Mouse (Mus musculus) midbrain, embryonic 14.5 days (tissue): ENCODE measurements at regions not wholly inside any gene's neighbourhood (a gene's known extent, or its start where the extent isn't known, plus 50 kb on each side); places are given as distances from the start of the nearest gene placed in this dataset.
A peak's percentile ranks its signal among the peaks of the same experiment; 100 is the strongest.
"Not testable (repeated sequence)": the region's sequence is repeated elsewhere in the genome, so short reads cannot be mapped to it uniquely, and the experiment has no call there.

Experiments
- ATAC-seq: fragments of 200-750 bp; cut with Nextera tagmentation; 2 replicates; pipeline ENCODE4 v1.8.0; 2017; ENCODE audit warnings: moderate number of reproducible peaks, moderate library complexity; ENCODE audit not compliant: low FRiP score, low TSS enrichment
- DNase-seq: peaks from one replicate; pipeline ENCODE4 v3.0.0-alpha.2; 2015
- H3K27ac ChIP-seq: fragments of 300-500 bp; sonication (generic); replicated peaks from 2 replicates; pipeline ENCODE4 v1.5.1; 2014; ENCODE audit warnings: mild to moderate bottlenecking, low read depth, low read length, moderate library complexity
- H3K27me3 ChIP-seq: fragments of 300-500 bp; sonication (generic); 2 replicates; pipeline ENCODE4 v1.6.1; 2014; ENCODE audit warnings: low read length, control low read depth, mixed read lengths; ENCODE audit not compliant: control insufficient read depth, insufficient read depth
- H3K36me3 ChIP-seq: fragments of 300-500 bp; sonication (generic); 2 replicates; pipeline ENCODE4 v1.6.1; 2014; ENCODE audit warnings: low read length, control low read depth; ENCODE audit not compliant: control insufficient read depth, insufficient read depth
- H3K4me1 ChIP-seq: fragments of 300-500 bp; sonication (generic); 2 replicates; pipeline ENCODE4 v1.6.1; 2014; ENCODE audit warnings: mild to moderate bottlenecking, antibody characterized with exemption, low read length, control low read depth; ENCODE audit not compliant: control insufficient read depth, insufficient read depth
- H3K4me2 ChIP-seq: fragments of 300-500 bp; sonication (generic); 2 replicates; pipeline ENCODE4 v1.6.1; 2014; ENCODE audit warnings: mild to moderate bottlenecking, low read length, moderate library complexity
- H3K4me3 ChIP-seq: fragments of 300-500 bp; sonication (generic); replicated peaks from 2 replicates; pipeline ENCODE4 v1.5.1; 2014; ENCODE audit warnings: low read depth, low read length
- H3K9ac ChIP-seq: fragments of 300-500 bp; sonication (generic); replicated peaks from 2 replicates; pipeline ENCODE4 v1.6.1; 2014; ENCODE audit warnings: mild to moderate bottlenecking, low read length, moderate library complexity
- H3K9me3 ChIP-seq: fragments of 300-500 bp; sonication (generic); 2 replicates; pipeline ENCODE4 v1.6.1; 2016; ENCODE audit warnings: low read length, control low read depth, mixed read lengths; ENCODE audit not compliant: control insufficient read depth
- WGBS: fragments of 180-500 bp; shearing (Covaris S2); extraction: QIAGEN DNeasy Blood & Tissue Kit; methylation state at CpG from one replicate; pipeline ENCODE4 v1.1.7; 2014; 5-methylcytosine and 5-hydroxymethylcytosine counted together

- H3K27ac ChIP-seq, H3K9me3 ChIP-seq, H3K4me2 ChIP-seq, DNase-seq, H3K27me3 ChIP-seq, H3K9ac ChIP-seq, H3K36me3 ChIP-seq, H3K4me1 ChIP-seq, ATAC-seq, H3K4me3 ChIP-seq: not testable (repeated sequence)
- 96% methylated on average over 7 of the region's 8 CpGs for WGBS
Measured at GRCm38 (mm10) chr9:85983516-85983915, 141.3 kb downstream of the Tpbg start.

DNA sequence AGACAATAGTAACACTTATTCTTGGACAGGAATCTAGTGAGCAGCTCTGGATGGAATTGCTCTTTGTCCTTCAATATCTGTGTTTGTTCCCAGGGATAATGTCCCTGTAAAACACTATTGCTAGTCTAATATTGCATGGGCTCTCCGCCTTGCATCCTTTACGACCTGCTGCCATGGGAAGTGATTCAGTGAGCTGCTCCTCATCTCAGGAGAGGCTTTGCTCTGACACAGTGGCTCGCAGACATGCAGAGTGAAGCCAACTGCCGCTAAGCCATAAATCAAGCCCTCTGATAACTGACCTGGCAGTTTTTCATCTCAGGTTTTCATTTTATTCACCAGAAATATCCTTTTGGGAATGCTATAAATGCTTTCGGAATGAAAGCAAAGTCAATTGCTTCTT lies 143.5 kb downstream of the Tpbg start:
- Histone ChIP-seq H3K4me2 (no peak overlapping the region), H3K27ac (no peak overlapping the region), H3K4me3 (no peak overlapping the region), H3K36me3 (no peaks in the 10 kb centered on the region), H3K9ac (no peak overlapping the region), H3K4me1 (no peaks in the 10 kb centered on the region), H3K9me3 (no peaks in the 10 kb centered on the region), H3K27me3 (no peaks in the 10 kb centered on the region)
- no peak for ATAC-seq
- 76% methylated on average over 5 of the region's 5 CpGs for WGBS
- peak; percentile 4 for DNase-seq

DNA sequence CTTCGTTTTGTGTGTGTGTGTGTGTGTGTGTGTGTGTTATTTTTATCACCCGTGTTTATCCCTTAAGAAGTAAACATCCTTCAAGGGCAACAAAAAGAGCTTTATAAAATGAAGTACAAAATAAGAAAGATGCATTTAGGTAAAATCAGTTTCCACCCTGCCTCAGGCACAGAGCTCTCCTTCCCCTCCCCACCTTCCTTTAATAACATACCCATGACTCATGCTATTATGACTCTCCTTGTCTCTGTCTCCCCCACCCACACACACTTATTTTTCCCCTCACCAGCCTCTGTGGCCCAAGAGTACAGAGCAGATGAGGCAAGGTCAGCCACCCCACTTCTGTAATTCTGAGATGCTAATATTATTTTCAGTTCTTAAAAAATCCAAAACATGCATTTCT lies 144.0 kb downstream of the Tpbg start:
- no peaks in the 10 kb centered on the region for H3K27me3 ChIP-seq
- H3K9ac ChIP-seq, result no peak overlapping the region
- H3K4me1 ChIP-seq, result no peaks in the 10 kb centered on the region
- no peak for DNase-seq
- H3K27ac ChIP-seq, result no peak overlapping the region
- H3K9me3 ChIP-seq, result no peaks in the 10 kb centered on the region
- no peaks in the 10 kb centered on the region for H3K36me3 ChIP-seq
- no peak overlapping the region for H3K4me2 ChIP-seq
- H3K4me3 ChIP-seq, result no peak overlapping the region
- ATAC-seq, result no peak
- 87% methylated on average over 2 of the region's 2 CpGs for WGBS

DNA sequence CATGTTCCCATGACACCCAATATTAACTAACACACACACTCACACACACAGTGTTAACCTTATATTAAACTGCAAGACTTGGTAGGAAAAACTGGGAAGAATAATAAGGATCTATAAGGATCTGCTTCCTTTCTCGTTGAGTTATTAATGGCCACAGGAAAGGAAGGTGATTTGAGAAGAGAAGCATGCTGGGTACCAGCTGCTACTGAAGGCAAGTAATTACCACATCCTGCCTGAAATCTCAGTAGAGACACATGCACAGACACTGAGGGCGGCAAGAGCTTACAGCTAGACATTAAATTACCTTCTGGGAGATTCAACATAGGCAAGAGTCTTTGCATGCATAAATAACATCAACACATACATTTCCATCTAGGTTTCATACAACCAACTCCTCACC lies 160.8 kb downstream of the Tpbg start:
- no peaks in the 10 kb centered on the region for H3K27me3 ChIP-seq
- DNase-seq, result no peak
- H3K9me3 ChIP-seq, result no peaks in the 10 kb centered on the region
- H3K4me3 ChIP-seq, result no peak overlapping the region
- no peak overlapping the region for H3K27ac ChIP-seq
- no peak for ATAC-seq
- H3K9ac ChIP-seq, result no peak overlapping the region
- no peaks in the 10 kb centered on the region for H3K36me3 ChIP-seq
- 61% methylated on average over 2 of the region's 2 CpGs for WGBS
- no peak overlapping the region for H3K4me2 ChIP-seq
- no peaks in the 10 kb centered on the region for H3K4me1 ChIP-seq

DNA sequence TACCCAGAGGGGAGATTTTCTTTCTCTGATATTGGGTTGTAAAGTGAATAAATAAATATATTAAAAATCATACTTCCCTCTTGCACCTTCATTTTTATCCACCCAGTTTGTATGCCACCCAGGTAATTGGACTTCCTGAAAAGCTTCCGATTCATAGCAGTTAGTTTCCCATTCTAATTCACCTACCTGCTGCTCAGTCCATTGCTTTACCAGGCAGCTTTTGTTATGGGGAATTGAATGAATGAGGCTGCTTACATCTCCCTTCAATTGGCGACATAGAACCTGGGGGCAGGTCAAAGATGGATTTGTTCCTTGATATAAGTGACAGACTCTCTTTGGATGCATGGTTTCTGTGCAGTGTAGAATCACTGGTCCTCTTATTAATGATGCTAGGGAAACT lies 169.5 kb downstream of the Tpbg start:
- ATAC-seq, result no peak
- H3K4me2 ChIP-seq, result no peak overlapping the region
- H3K27ac ChIP-seq, result no peak overlapping the region
- H3K9ac ChIP-seq, result no peak overlapping the region
- H3K36me3 ChIP-seq, result no peaks in the 10 kb centered on the region
- WGBS, result 65% methylated on average over 2 of the region's 2 CpGs
- H3K27me3 ChIP-seq, result no peaks in the 10 kb centered on the region
- H3K9me3 ChIP-seq, result no peaks in the 10 kb centered on the region
- no peak overlapping the region for H3K4me3 ChIP-seq
- H3K4me1 ChIP-seq, result no peaks in the 10 kb centered on the region
- DNase-seq, result no peak

DNA sequence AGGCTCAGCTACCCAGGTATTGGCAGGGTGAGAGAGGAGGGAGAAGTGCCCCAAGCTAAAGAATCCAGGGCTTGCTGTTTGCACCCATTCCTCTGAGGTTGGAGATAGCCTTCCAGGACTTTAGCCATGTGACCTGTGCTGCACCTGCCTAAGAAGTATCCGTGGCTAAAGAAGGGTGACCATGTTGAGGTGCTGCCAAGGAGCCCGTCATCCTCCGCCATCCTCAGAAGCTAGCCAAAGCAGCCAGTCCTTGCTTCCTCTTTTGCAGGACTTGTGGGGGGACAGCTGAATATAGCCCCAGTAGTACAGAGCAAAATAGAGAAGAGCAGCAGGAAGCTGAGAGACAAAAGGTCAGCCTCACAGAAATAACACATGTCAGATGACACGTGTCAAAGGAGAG lies 173.7 kb downstream of the Tpbg start:
- Histone ChIP-seq H3K9me3 (no peaks in the 10 kb centered on the region), H3K4me1 (no peaks in the 10 kb centered on the region), H3K4me2 (no peak overlapping the region), H3K27me3 (no peaks in the 10 kb centered on the region), H3K9ac (no peak overlapping the region), H3K36me3 (no peaks in the 10 kb centered on the region), H3K4me3 (no peak overlapping the region), H3K27ac (no peak overlapping the region)
- 85% methylated on average over 4 of the region's 4 CpGs for WGBS
- no peak for ATAC-seq
- DNase-seq, result no peak

DNA sequence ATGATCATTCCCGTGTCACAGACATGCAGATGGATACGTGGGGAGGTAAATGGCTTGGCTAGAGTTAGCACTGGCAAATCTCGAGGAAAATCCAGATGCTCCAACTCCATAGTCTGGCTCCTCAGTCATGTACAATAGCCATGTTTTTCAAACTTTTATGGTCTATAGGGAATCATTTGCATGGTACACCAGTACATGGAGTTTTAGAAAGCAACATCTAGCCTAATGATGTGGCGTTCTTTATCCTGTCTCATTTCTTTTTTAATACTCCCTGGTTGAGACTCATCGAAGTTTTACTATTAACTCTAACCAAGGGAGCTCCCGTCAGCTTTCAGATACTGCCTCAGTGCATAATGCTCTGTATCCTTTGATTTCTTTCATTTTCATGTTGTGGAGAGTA lies 178.0 kb downstream of the Tpbg start:
- ATAC-seq (no peak), DNase-seq (no peak)
- H3K4me3 ChIP-seq, result no peak overlapping the region
- H3K4me2 ChIP-seq, result no peak overlapping the region
- no peak overlapping the region for H3K27ac ChIP-seq
- no peaks in the 10 kb centered on the region for H3K4me1 ChIP-seq
- H3K9me3 ChIP-seq, result no peaks in the 10 kb centered on the region
- WGBS, result 88% methylated on average over 6 of the region's 6 CpGs
- no peak overlapping the region for H3K9ac ChIP-seq
- no peaks in the 10 kb centered on the region for H3K27me3 ChIP-seq
- H3K36me3 ChIP-seq, result no peaks in the 10 kb centered on the region

DNA sequence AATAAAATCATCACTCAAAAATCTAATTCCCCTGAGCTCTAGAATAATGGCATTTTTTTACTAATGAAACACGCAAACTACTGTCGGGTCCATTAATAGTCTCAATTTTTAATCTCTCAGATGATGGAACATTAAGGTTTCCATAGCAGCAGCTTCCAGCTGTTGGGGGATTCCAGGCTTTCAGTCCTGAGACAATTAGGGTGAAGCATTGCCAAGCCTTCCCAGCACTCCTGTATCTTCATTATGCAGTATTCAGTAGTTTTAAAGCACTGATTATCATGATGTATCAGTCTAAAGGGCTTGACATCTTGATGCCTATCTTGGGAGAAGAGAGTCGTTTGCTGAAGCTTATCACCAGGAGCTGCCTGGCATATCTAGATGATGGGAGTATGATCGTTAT lies 178.6 kb downstream of the Tpbg start:
- H3K4me2 ChIP-seq, result no peak overlapping the region
- no peaks in the 10 kb centered on the region for H3K27me3 ChIP-seq
- H3K36me3 ChIP-seq, result no peaks in the 10 kb centered on the region
- whole genome bisulfite sequencing, result 33% methylated on average over 4 of the region's 4 CpGs
- H3K4me3 ChIP-seq, result no peak overlapping the region
- peak; percentile 50; the same call in 1 of the 2 replicates for ATAC-seq
- no peaks in the 10 kb centered on the region for H3K9me3 ChIP-seq
- H3K4me1 ChIP-seq, result no peaks in the 10 kb centered on the region
- peak; percentile 50 for DNase-seq
- no peak overlapping the region for H3K27ac ChIP-seq
- H3K9ac ChIP-seq, result no peak overlapping the region

DNA sequence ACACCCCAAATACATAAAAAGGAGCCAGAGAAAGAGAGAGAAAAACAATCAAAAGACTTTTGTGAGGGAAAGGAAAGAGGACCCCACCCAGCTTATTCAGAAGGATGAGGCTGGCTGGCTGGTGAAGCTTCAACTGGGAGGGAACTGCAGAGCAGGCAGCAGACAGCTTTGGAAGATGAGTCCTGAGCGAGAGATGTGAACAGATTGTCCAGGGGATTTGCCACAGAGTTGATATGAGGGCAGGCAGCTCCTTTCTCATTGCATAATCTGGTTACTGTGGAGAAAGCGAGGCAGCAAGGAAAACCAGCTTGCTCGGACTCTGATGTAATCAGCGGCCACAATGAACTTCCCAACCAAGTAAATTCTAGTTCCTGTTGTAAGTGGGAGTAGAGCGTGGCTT lies 188.6 kb downstream of the Tpbg start:
- Histone ChIP-seq H3K27ac (no peak overlapping the region), H3K4me1 (no peaks in the 10 kb centered on the region), H3K4me2 (no peak overlapping the region), H3K9me3 (no peaks in the 10 kb centered on the region), H3K4me3 (no peak overlapping the region), H3K27me3 (no peaks in the 10 kb centered on the region), H3K9ac (no peak overlapping the region), H3K36me3 (no peaks in the 10 kb centered on the region)
- ATAC-seq (no peak), DNase-seq (peak; percentile 8)
- 27% methylated on average over 5 of the region's 5 CpGs for WGBS
